Comparison of ENCODE assay signal across 9 mouse cellular contexts in the genomic region with DNA sequence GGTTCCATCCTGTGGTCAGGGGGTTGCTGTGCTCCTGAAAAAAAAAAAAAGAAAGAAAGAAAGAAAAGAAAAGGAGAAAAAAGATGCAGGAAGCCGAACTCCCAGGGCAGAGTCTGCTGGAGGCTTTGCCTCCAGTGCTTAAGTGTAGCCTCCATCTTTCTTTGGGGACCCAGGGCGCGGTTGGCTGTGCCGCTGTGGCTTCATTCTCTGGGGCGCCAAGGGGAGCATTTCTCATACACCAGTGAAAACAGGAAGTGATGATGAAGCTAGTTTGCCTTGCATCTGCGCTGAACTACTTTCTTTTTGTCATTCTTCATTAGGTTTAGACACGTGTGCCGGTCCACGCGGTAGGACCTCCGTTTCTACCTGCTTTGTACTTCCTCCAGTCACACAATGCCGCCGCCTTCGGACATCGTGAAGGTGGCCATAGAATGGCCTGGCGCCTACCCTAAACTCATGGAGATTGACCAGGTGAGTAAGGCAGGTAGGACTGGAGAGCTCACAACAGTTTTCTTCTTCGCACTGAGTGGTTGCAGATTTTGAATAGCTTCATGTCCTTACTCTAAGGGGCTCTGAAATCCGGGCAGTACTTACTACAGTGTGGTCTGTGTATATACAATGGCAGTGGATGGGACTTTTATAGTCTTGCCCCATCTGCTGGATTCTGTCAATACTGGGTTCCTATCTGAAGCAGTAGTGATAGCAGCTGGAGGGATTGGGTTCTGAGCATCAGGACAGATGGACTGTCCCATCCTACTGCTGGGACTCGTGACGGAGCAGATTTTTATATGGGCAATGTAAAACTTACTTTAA.
DNase-seq lines count a peak whose midpoint lies in the region; ATAC-seq and TF ChIP-seq lines count a peak whose summit lies in the region.
"Had no signal": no experiment of that assay in that cellular context is flagged by ENCODE, and none has a peak within 500 bp of the region (broad histone marks: within the 10 kb centered on the region; RNA-seq: fewer than 3 reads in every experiment).

No protein-coding gene starts in this region.

- H3K4me1 ChIP-seq in brown adipose tissue, adult 24 weeks (ENCODE audit: control insufficient read depth, insufficient read depth, insufficient read length, low read length): peaks cover 65% of the 10 kb centered on the region
- H3K4me1 ChIP-seq in liver, postnatal 0 days (ENCODE audit: insufficient read depth): peaks cover 51% of the 10 kb centered on the region
- peaks cover 19% of the 10 kb centered on the region for H3K4me1 ChIP-seq in neural tube, embryonic 15.5 days

- peaks cover 2% of the 10 kb centered on the region for H3K36me3 ChIP-seq in liver, postnatal 0 days (replicated peaks; ENCODE audit: insufficient read depth, low read length)
- H3K36me3 ChIP-seq in neural tube, embryonic 15.5 days: no peaks in the 10 kb centered on the region
- H3K36me3 ChIP-seq: G1E had no signal

- DNase-seq in gastrocnemius, postnatal 25 days: peak; percentile 21
- no peak for DNase-seq in gastrocnemius, postnatal 4 days (ENCODE audit: low spot score in 2 of 2)
- DNase-seq in liver, postnatal 0 days: peak; percentile 62
- DNase-seq in spleen, postnatal 14 days (ENCODE audit: low spot score in 2 of 2): peak; percentile 40 to 59
- DNase-seq in urinary bladder, postnatal 4 days (ENCODE audit: low spot score in 2 of 2): no peak
- DNase-seq in urinary bladder, adult 18-20 months (ENCODE audit: low spot score in 2 of 2): no peak

- TF ChIP-seq CTCF in liver, postnatal 0 days (IDR thresholded peaks at IDR 0.05; ENCODE audit: low read depth): peak; percentile 40; the same call in 1 of the 2 replicates

- no peak for TF ChIP-seq EP300 in liver, postnatal 0 days (IDR thresholded peaks at IDR 0.05; ENCODE audit: low read depth)

- peak overlapping the region; percentile 17 for H3K4me3 ChIP-seq in brown adipose tissue, adult 24 weeks (ENCODE audit: insufficient read depth, low read depth, low read length)
- peak overlapping the region; percentile 38 for H3K4me3 ChIP-seq in liver, postnatal 0 days (ENCODE audit: low read depth, low read length)
- H3K4me3 ChIP-seq in neural tube, embryonic 15.5 days (replicated peaks): no peak overlapping the region

- peaks cover 1% of the 10 kb centered on the region for H3K9me3 ChIP-seq in liver, postnatal 0 days (ENCODE audit: low read length)
- H3K9me3 ChIP-seq in neural tube, embryonic 15.5 days (replicated peaks): no peaks in the 10 kb centered on the region
- H3K9me3 ChIP-seq: G1E had no signal

- peak overlapping the region; percentile 69 for H3K4me2 ChIP-seq in liver, postnatal 0 days (ENCODE audit: low read depth, low read length)
- H3K4me2 ChIP-seq in neural tube, embryonic 15.5 days: no peak overlapping the region

- H3K27ac ChIP-seq in brown adipose tissue, adult 24 weeks (replicated peaks; ENCODE audit: low read depth, low read length): peak overlapping the region; percentile 64
- peak overlapping the region; percentile 64 for H3K27ac ChIP-seq in liver, postnatal 0 days (ENCODE audit: low read depth)
- no peak overlapping the region for H3K27ac ChIP-seq in neural tube, embryonic 15.5 days (replicated peaks)

- no peak overlapping the region; the same call in 1 of the 2 replicates for H3K9ac ChIP-seq in liver, postnatal 0 days (replicated peaks)
- no peak overlapping the region for H3K9ac ChIP-seq in neural tube, embryonic 15.5 days (replicated peaks)

- no peaks in the 10 kb centered on the region for H3K27me3 ChIP-seq in liver, postnatal 0 days (ENCODE audit: insufficient read depth, low read length)
- H3K27me3 ChIP-seq in neural tube, embryonic 15.5 days (replicated peaks): no peaks in the 10 kb centered on the region

- 34% methylated on average over 20 of the region's 20 CpGs for WGBS in liver, postnatal 0 days (ENCODE audit: insufficient replicate concordance)
- 95% methylated on average over 20 of the region's 20 CpGs for WGBS in neural tube, embryonic 15.5 days

- peak; percentile 50 for ATAC-seq in liver, postnatal 0 days
- ATAC-seq in neural tube, embryonic 15.5 days (ENCODE audit: low FRiP score): no peak

Comparison
In these comparisons a context has a peak if more than half of its experiments do, and no peak if none do; other contexts are left out.
1. DNase-seq: peak in gastrocnemius, postnatal 25 days (single experiment), liver, postnatal 0 days (single experiment) and spleen, postnatal 14 days (2 of 2); none in gastrocnemius, postnatal 4 days (0 of 2), urinary bladder, postnatal 4 days (0 of 2) and urinary bladder, adult 18-20 months (0 of 2).